Mouse (Mus musculus) NIH3T3 (cell line): Measurements from ENCODE around the gene Ing5.
"Not testable (repeated sequence)": the region's sequence is repeated elsewhere in the genome, so short reads cannot be mapped to it uniquely, and the experiment has no call there.

Source experiments
- DNase-seq: peaks from one replicate; pipeline ENCODE4 v3.0.0-alpha.2; 2012; ENCODE audit warnings: low read depth

The Ing5 gene

GRCm38 (mm10) chr1:93803556-93804507 is at the start of gene Ing5:
TSS of gene Ing5 (plus strand) at chr1:93803965.
- DNase-seq: peak; percentile 100

- peak; percentile 98 for DNase-seq
These were observed 49.0 kb upstream of the Ing5 start, which contains the start of gene Thap4 for GRCm38 (mm10) chr1:93754573-93755290. TSS of gene Thap4 (minus strand) at chr1:93754864.

DNA sequence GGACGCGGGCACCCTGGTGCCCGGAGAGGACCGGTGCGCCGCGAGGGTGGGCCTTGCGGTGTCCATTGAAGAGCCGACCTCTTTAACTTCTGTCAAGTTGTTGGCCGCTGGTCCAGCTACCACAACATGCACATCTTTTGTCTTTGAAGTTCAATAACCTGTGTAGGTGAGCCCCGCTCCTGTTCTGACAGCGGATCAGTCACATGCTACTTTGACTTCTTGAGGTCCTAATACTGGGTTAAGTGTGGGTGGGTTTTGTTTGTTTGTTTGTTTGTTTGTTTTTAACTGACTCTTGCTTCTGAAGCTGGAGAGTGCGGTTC is 48.5 kb upstream of the Ing5 start:
- no peak for DNase-seq

DNA sequence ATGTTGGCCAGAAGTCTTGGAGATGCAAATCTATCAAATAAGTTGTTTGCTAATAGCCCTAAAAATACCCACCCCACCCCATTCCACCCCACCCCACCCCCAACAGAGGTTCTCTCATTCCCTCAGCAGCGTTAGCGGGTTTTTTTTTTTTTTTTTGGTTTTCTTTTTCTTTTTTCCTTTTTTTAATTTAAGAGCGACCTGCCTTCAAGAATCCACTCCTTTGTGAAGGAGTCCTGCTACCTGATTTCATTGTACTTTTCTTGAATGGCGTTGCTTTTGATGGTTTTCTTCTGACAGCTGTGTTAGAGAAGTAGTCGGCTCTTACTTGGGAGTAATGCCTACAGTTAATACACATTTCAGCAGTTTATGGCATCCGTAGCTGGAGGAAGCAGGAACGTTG is 48.1 kb upstream of the Ing5 start:
- DNase-seq: no peak

DNA sequence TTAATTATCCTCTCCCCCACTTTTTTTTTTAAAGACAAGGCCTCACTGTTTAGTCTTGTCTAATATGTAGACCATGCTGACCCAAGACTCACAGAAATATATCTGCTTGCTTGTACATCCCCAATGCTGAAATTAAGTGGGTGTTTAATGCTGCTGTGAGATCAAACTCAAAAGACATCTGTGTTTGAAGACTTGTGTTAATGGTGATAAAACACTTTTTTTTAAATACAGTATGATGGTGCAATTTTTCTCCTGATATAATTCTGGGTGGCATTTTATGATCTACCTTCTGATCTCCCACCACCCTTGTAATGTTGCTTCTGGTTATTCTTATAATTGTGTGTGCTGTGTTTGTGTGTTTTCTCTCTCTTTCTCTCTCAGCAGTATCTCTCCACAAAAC is 47.6 kb upstream of the Ing5 start:
- no peak for DNase-seq

- DNase-seq: no peak
These were observed 43.7 kb upstream of the Ing5 start for GRCm38 (mm10) chr1:93760076-93760475.

- not testable (repeated sequence) for DNase-seq
These were observed 40.2 kb upstream of the Ing5 start for GRCm38 (mm10) chr1:93763531-93763930.

- DNase-seq: no peak
These were observed 38.7 kb upstream of the Ing5 start for GRCm38 (mm10) chr1:93764871-93765591.

DNA sequence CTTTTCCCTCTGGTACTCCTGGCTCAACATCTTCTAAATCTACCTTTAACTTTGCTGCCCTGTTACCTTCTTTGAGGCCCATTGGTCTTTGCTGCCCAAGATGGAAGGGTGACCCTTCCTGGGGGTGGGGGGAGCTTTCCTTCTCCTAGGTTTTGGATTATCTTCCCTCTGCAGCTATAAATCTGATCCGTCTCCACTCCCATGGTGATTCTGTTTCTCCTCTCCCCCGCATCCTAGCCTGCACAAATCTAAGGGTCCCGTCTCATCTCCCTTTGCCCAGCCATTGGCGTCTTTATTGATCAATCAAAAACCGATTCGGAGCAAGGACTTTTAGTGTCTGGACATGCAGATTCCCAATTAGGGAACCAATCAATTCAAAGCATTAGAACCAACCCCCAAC is 36.2 kb upstream of the Ing5 start:
- no peak for DNase-seq

DNA sequence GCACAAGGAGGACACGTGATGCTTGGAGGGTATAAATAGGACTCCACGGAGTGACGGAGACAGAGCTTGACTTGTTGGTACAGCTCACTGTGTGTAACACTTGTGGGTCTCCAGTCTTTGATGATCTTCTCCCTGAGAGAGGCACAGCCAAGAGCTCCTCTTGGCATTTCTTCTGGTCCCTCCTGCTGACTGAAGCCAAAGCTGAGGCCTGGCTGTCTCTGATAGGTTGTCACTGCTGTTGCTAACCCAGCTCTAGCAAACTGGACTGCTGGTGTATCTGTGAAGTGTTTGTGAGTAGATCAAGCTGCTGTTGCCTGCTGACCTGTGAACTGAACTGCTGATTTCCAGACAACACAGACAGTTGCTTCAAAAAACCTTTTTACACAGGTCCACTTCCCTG is 33.9 kb upstream of the Ing5 start:
- no peak for DNase-seq

DNA sequence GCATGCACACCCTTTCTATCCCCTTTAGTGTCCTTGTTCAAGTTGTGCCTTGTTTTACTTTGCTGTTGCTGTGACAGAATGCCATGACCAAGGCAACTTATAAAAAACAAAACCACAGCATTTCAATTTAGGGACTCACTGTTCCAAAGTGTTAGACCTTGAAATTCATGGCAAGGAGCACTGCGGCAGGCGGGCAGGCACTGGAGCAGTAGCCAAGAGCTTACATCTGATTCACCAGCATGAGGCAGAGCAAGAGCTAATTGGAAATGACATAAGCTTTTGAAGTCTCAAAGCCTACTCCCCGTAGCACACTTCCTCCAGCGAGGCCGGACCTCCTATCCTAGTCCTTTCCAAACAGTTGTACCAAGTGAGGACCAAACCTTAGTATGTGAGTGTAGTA is 27.1 kb upstream of the Ing5 start:
- DNase-seq: no peak

DNA sequence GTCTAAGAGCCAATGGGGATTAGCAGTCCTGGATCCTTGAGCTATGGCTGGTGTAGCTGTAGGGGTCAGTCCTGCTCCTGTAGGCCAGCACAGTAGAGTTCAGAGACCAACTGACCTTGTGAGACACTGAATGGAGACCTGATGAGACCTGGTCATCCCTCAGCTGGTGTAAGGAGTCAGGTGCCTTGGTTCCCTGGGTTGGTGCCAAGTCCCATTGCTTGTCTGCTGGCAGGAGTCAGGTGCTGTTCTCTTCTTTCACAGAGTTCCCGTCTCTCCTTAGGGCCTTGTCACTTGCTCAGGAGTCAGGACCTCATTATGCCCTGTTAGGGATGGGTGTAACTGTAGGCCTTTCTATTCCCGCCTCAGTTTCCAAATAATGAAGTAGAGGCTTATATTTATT is 16.9 kb upstream of the Ing5 start:
- DNase-seq: no peak

- no peak for DNase-seq
These were observed 9.2 kb upstream of the Ing5 start for GRCm38 (mm10) chr1:93794526-93794925.

DNA sequence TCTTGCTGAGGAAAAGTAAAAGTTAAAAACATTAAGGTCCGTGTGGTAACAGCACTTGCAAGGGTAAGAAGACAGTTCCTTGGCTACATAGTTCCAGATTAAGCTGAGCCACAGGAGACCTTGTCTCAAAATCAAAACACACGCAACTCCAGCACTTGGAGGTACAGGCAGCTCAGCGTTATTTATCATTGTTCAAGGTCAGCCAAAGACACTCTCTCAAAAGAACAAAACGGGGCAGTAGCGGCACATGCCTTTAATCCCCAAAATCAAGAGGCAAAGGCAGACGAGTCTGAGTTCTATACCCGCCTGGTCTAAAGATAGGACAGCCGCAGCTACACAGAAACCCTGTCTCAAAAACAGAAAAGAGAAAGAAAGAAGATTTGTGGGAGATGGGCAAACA is 7.9 kb upstream of the Ing5 start:
- no peak for DNase-seq

DNA sequence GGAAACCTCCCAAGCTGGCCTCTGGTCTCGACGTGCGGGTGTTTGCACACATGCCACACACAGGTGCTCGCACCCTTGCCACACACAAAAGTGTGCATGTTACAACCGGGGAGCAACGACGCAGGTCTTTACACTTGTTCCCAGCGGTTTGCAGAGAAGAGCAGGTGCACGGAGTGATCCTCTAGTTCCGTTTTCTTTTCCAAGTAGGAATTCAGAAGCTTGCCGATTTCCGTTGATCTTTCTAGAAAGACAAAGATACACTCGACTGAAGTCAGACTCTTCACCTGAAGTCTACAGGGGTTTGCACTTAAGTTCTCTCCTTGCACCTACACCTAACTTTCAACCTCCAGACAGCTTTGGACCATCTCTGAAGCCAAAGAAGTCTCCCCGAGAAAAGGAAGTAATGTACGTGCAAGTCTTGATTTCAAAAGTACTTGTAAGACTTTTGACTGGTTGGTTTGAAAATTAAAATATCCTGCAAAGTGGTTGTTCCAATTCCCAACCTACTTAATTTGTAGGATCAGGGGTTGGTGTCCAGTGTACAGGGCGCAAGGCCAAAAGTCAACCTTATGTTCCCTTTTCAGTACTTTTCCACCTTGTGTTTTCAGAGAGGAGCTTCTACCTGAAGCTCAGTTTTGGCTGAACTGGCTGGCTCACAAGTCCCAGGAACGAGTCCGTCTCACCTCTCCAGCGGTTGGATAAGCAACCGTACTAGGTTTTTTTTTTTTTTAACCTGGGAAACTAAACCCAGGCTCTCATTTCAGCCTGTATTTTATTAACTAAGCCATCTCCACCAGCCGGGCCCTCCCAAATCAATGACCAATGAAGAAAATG is 2.9 kb upstream of the Ing5 start:
- DNase-seq: no peak

DNA sequence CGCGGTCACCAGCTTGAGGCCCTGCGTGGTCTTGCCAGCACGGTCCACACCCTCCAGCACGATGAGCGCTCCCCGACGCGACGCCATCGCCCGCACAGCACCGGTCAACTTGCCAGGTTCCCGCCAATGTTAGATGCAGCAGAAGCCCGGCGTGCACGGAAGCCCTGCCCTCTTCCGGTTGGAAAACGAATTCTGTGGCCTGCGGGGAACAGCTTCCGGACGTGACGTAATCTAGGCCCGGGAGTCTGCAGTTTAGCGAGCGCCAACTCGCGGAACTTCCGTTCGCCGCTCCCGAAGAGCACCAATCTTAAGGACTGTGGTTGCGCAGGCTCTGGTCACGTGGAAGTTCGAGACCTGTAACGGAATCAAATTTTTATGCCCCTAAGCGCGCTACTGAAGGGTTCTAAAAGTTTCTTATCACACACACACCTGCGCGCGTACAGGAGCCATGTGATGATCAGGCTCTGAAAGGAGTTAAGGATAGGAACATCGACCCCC is 2.0 kb upstream of the Ing5 start, which contains the start of gene Dtymk:
Gene Dtymk (minus strand): TSS at position 194 of the 498 bp plus-strand sequence.
- DNase-seq: peak; percentile 98

- DNase-seq: no peak
These were observed 994 bp upstream of the Ing5 start for GRCm38 (mm10) chr1:93802771-93803170.

GRCm38 (mm10) chr1:93804818-93805217 is 1.1 kb downstream of the Ing5 start:
- DNase-seq: no peak

- no peak for DNase-seq
These were observed 1.6 kb downstream of the Ing5 start for GRCm38 (mm10) chr1:93805221-93805951.

DNA sequence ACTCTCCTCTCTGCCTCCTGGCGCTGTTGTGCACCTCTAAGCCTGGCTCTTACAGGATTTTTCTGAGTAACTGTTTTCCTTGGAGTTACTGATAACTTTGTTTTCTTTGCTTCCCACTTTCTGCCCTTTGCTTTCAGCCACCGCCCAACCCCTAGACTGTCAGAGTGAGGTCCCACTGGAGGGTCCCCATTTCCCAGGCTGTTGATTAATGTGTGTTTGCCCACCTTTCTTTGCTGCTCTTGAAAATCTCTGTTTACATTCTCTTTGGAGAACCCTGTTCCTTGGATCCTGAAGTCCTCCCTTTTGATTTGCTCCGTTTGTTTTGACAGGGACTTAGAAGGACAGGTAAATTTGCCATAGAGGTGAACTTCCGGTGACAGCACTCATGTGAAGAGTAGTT is 5.1 kb downstream of the Ing5 start:
- DNase-seq: no peak

DNA sequence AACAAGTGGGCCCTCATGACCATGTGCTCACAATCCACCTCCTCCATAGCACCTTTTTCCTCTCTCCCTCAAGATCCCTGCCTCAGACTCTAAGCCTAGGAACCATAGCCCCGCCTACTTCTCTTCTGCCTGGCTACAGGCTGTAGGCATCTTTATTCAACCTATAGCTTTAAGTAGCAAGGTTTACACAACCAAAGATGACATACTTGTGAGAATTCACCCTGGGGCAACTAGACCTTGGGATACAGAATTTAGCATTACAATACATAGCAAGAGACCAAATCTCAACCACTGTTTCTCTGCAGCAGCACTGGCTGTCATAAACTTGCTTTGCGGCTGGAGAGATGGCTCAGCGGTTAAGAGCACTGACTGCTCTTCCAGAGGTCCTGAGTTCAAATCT is 6.2 kb downstream of the Ing5 start:
- DNase-seq: no peak
